Comparison of ENCODE assay signal across 25 mouse cellular contexts in the genomic region with DNA sequence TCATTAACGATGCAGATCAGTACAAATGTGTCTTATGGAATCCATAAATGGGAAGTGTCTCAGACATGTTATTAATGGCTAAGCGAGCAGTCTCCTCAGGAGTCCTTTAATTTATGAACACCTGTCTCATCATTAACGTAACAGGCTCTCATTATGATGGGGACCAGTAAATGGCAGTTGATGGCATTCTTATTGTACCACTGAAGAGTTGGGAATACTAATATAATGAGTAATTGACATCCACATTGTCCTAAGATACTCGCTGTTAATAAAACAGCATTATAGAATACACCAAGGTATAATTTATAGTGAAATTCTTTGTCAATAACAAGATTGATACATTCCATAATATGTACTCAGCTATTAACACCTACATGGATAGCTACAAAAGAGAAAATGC.
"Had no signal": no experiment of that assay in that cellular context is flagged by ENCODE, and none has a peak within 500 bp of the region (broad histone marks: within the 10 kb centered on the region; RNA-seq: fewer than 3 reads in every experiment).

No protein-coding gene starts in this region.

- H3K9ac ChIP-seq: forebrain, postnatal 0 days; heart, embryonic 13.5 days; heart, embryonic 15.5 days; kidney, embryonic 15.5 days; limb, embryonic 13.5 days; limb, embryonic 15.5 days; liver, embryonic 12.5 days had no signal

- H3K36me3 ChIP-seq: heart, embryonic 13.5 days; heart, embryonic 15.5 days; kidney, embryonic 15.5 days; limb, embryonic 13.5 days; limb, embryonic 15.5 days; liver, embryonic 12.5 days had no signal

- H3K9me3 ChIP-seq: heart, embryonic 13.5 days; heart, embryonic 15.5 days; kidney, embryonic 15.5 days; limb, embryonic 13.5 days; limb, embryonic 15.5 days; liver, embryonic 12.5 days had no signal

- H3K27me3 ChIP-seq: heart, embryonic 13.5 days; heart, embryonic 15.5 days; kidney, embryonic 15.5 days; limb, embryonic 13.5 days; limb, embryonic 15.5 days; liver, embryonic 12.5 days had no signal

- H3K27ac ChIP-seq: heart, adult 2 months; heart, embryonic 13.5 days; heart, embryonic 15.5 days; hindbrain, postnatal 0 days; kidney, embryonic 15.5 days; kidney, postnatal 0 days; limb, embryonic 13.5 days; limb, embryonic 15.5 days; liver, embryonic 12.5 days had no signal

- H3K4me3 ChIP-seq: heart, adult 2 months; heart, embryonic 13.5 days; heart, embryonic 15.5 days; kidney, embryonic 15.5 days; limb, embryonic 13.5 days; limb, embryonic 15.5 days; liver, embryonic 12.5 days had no signal

- DNase-seq: forebrain, postnatal 0 days; gastrocnemius, postnatal 14 days; gastrocnemius, postnatal 36 days; heart, adult 11 months; heart, adult 2 months; heart, postnatal 14 days; heart, postnatal 36 days; kidney, adult 11 months; kidney, adult 2 months; kidney, adult 9 months; kidney, postnatal 14 days; kidney, postnatal 36 days; layer of hippocampus, adult 9-11 months; layer of hippocampus, postnatal 36 days; left cerebral cortex, postnatal 4 days had no signal

- H3K4me1 ChIP-seq: heart, embryonic 13.5 days; heart, embryonic 15.5 days; kidney, embryonic 15.5 days; limb, embryonic 13.5 days; limb, embryonic 15.5 days; liver, embryonic 12.5 days had no signal

- H3K4me2 ChIP-seq: heart, embryonic 11.5 days; heart, embryonic 13.5 days; heart, embryonic 15.5 days; kidney, embryonic 15.5 days; limb, embryonic 13.5 days; limb, embryonic 15.5 days; liver, embryonic 12.5 days had no signal

- ATAC-seq: forebrain, postnatal 0 days; hindbrain, postnatal 0 days; intestine, embryonic 16.5 days; liver, embryonic 12.5 days had no signal
